Mouse (Mus musculus) layer of hippocampus, postnatal 36 days (tissue): ENCODE results near the gene Tff3. TPM values are rescaled to one million over a fixed set of nuclear protein-coding genes. Genes with fewer than 3 reads are reported as not detected.

Source experiments
- DNase-seq, 2 experiments: peaks; one replicate each; pipeline ENCODE4 v3.0.0; 2022
- total RNA-seq, 2 experiments: library from RNA; stranded (reverse); gene quantifications; 2 replicates each; pipeline ENCODE4 v1.2.3; 2021

The Tff3 gene
- total RNA-seq, 2 experiments from 2014 or later: not detected

GRCm38 (mm10) chr17:31121975-31122374, 7.5 kb downstream of the Tff3 start:
- peak; percentile 29 to 36 for DNase-seq

DNA sequence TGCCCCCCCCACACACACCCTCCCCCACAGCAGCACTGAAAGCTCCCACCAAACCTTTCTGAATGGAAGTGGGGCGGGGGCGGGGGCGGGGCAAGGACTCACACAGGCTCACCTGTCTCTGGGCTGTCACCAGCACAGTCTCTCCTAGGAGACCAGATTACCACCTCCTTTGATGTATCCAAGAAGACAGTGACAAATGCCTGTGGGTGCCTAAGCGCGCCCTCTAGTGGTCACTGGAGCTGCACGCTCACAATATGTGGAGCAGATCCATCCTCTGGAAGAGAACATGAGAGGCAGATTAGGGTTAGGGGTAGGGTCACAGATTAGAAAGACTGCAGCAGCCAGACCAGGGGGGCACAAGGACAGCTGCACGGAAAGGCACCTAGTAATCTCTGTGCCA, 10.0 kb downstream of the Tff3 start:
- peak; percentile 73 to 76 for DNase-seq

DNA sequence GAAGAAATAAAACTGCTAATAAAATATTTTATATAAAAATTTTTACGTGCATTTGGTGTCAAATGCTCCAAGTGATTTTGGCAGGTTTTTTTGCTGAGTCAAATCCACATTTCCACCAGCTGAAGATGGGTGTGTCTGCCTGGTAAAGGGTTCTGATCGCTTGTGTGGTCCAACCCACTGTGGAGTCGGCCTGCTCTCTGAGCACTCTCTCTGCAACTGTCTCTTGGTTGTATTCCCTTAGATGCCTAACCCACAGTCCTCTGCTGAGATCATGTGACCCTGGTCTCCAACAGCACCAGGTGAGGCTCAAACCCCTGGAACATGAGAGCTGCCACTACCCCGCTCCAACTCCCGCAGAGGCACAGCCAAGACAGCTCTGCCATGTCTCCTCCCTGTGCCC, 11.5 kb downstream of the Tff3 start:
- no peak for DNase-seq

GRCm38 (mm10) chr17:31116063-31116462, 13.4 kb downstream of the Tff3 start:
- DNase-seq: no peak

- no peak for DNase-seq
These were observed 16.1 kb downstream of the Tff3 start for GRCm38 (mm10) chr17:31113191-31113856.

- no peak for DNase-seq
These were observed 21.1 kb downstream of the Tff3 start for GRCm38 (mm10) chr17:31108388-31108787.

GRCm38 (mm10) chr17:31103823-31104222, 25.6 kb downstream of the Tff3 start:
- DNase-seq: no peak

GRCm38 (mm10) chr17:31103007-31103570, 26.4 kb downstream of the Tff3 start:
- no peak for DNase-seq

GRCm38 (mm10) chr17:31098788-31099187, 30.7 kb downstream of the Tff3 start:
- DNase-seq: no peak

- no peak for DNase-seq
These were observed 32.6 kb downstream of the Tff3 start for GRCm38 (mm10) chr17:31096893-31097292.

GRCm38 (mm10) chr17:31095570-31095969, 33.9 kb downstream of the Tff3 start:
- DNase-seq: no peak

GRCm38 (mm10) chr17:31094781-31095180, 34.7 kb downstream of the Tff3 start:
- DNase-seq: no peak

GRCm38 (mm10) chr17:31091023-31091735, 38.3 kb downstream of the Tff3 start:
- DNase-seq: peak in 1 of 2 experiments; percentile 33

GRCm38 (mm10) chr17:31089848-31090247, 39.6 kb downstream of the Tff3 start:
- no peak for DNase-seq

- DNase-seq: no peak
These were observed 40.7 kb downstream of the Tff3 start for GRCm38 (mm10) chr17:31088711-31089110.

GRCm38 (mm10) chr17:31086196-31086595, 43.2 kb downstream of the Tff3 start:
- peak; percentile 43 to 48 for DNase-seq

DNA sequence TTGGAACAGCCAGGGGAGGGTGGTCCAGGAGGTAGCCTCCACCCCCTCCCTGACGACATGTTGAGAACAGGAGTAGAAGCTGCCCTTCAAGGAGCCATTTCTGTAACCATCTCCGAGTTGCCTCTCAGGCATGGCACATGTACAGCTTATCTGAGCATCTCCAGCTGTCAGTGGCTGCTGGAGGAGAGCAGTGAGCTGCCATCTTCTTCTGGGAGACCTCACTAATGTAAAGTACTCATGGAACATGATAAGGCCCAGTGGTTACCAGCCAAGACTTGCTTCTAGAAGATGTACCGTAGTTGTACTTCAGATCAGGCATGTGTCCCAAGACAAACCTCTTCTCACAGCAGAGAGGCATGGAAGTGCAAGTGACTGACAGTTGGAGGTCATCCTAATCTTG, 43.9 kb downstream of the Tff3 start:
- no peak for DNase-seq

DNA sequence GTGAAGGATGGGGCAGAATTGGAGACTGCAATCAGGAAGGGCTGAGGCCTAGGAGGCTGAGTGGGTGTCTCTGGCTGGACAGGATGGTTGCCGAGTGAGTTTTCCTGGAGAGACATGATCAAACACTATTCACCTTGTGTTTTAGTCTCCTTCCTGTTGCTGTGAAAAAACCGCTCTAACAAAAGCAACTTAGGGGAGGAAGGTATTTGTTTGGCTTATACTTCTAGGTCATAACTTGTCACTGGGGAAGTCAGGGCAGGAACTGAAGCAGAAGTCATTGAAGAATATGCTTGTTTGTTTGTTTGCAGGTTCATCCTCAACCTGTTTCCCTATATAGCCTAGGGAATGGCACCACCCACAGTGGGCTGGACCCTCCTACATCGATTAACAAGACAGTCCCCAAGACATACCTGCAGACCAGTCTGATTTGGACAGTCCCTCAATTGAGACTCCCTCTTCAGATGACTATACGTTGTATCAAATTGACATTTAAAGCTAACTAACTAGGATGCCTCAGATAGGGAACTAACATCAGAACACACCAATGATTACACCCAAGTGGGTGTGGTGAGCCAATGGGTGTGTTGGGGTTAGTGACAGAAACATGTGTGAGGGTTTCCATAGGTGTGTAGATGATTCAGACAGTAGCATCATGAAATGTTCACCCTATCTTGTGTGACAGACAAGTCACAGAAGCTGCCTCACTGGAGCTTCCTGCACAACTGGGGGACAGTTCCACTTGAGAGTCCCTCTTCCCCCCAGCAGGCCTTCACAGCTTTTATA, 47.0 kb downstream of the Tff3 start:
- no peak for DNase-seq

GRCm38 (mm10) chr17:31079078-31079840, 50.2 kb downstream of the Tff3 start:
- no peak for DNase-seq

DNA sequence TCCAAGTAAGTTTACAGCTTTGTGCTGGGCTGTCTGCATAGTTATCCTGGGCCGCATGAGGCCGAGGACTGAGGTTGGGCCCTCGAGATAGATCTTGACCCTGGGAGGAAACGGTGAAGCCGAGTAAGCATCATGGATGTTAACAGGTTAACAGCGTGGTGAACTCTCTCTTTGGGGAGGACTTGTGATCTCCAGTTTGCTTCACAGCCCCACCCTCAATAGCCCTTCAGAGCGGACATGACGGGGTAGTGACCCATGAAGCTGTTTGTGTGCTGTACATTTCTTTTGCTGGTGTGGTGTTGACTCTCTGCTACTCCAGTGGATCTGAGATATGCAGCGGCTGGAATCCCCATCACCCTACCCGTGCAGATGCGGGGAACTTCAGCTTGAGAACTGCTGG, 50.9 kb downstream of the Tff3 start:
- DNase-seq: no peak

DNA sequence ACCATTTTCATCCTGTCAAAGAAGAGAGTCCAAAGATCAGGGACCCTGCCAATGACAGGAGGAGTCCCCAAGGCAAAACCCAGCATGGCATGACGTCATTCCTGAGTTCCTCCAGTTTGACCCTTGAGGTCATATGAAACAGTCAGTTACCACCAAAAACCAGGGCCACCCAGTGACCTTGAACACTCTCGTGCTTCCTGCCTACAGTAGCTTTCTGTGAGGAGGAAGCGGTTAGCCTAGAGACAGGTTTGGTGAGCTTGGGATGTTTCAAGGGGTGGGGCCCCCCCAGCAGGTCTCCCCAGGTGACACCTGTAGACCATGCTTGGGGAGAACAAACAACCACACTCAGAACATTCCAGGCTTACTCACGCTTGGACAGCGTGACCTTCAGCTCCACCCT, 51.9 kb downstream of the Tff3 start:
- no peak for DNase-seq

DNA sequence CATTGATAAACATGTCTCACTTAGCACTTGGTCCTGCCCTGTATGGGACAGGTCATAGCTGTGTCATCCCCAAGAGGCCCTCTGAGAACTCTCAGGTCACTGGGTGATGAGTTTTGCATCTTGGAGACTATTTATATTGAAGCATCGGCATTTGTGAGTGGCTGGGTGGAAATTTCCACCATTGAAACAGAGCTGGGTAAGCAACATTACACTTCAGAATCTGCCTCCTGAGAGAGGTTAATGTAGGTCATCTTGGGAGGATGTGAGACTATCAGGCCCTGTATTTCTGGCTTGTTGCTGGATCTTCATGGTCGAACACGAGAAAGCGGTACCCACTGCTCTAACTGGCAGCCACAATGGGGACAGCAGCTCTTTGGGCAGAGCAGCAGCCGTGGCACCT, 54.0 kb downstream of the Tff3 start:
- DNase-seq: no peak
